Mouse (Mus musculus) frontal cortex, postnatal 14 days (tissue): Measurements from ENCODE around the gene Arhgef3.

Source experiments
- DNase-seq, 2 experiments: peaks; one replicate each; pipeline ENCODE4 v3.0.0; 2022; ENCODE audit warnings: low spot score in 2 of 2

The Arhgef3 gene

DNA sequence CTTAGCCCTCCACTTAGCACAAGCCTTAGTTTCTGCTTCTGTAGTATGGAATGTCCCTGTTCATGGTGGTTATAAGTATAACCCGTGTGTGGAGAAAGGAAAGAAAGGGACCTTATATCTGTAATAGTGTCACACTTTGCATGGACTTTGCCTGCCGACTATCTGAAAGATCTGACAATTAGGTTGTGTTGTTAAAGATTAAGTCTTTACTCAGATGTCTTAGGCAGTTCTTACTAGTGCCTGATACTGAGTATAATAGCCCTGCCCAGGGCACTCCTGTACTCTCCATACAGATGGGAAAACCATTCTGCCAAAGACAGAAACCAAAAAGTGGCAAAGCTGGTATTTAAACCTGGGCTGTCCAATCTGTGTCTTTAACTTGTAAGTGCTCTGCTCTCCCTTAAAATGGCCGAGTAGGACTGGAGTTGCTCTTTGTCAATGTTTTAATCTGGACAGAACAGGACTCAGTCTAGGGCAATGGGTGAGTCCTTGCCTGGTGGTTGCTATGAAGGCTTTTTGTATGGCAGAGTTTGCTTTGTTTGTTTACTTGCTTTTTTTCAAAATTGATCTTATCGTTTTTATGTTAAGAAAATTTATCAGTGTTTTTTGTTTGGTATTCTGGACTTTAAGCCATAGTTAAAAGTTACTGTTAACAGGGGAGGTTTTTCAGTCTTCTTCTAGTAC lies 196.0 kb downstream of the Arhgef3 start:
- no peak for DNase-seq

DNA sequence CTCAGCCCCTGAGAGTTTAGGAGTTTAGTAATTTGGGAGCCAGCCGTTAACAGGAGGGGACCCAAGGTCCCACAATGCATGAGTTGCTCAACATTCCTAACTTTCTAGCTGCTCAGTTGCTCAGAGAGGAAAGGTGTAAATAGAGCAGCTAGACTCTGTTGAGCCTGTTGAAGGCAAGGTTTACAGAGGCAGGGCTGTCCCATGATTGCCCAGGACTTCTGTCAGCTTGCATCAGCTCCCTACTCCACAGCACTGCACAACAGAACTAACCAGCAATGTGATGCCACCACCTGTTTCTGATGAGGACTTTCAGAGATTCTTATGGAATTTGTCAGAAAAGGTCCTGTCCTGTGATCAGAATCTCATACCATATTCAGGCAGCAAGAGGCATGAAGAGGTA lies 197.7 kb downstream of the Arhgef3 start:
- DNase-seq = no peak

DNA sequence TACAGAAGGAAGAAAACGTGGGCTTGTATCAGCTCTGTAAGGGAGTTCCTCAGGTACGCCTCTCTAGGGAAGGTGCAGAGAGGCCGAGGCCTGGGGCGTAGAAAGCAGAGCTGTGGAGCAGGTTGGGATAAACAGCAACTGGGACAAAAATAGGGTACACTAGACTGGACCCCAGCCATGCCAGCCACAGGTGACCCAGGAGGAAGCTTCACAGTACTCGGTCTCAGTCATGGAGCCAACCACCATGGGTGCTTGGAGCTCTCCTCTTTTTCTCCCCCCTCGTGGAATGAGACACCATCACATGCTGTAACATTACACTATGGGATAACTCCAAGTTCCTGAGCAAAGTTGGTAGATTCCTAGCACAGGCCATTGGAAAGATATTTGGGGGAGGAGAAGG lies 201.0 kb downstream of the Arhgef3 start:
- DNase-seq = no peak

DNA sequence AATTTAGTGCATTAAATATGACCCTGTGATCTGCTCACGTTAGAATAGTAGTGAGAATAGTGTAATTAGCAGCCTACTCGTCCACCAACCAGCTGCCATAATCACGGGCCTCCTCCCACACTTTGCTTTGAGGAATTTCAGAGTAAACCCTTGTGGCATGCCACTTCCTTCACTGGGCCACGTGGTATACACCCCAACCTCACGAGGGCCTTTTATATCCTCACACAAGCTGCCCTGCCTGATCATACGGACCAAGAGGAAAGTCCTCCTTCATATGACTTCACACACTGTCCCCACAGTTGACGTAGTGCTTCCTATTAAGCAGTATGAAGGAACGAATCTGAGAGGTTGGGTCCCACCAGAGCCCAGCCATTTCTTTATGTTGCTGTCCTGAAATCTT lies 202.4 kb downstream of the Arhgef3 start:
- DNase-seq = no peak

DNA sequence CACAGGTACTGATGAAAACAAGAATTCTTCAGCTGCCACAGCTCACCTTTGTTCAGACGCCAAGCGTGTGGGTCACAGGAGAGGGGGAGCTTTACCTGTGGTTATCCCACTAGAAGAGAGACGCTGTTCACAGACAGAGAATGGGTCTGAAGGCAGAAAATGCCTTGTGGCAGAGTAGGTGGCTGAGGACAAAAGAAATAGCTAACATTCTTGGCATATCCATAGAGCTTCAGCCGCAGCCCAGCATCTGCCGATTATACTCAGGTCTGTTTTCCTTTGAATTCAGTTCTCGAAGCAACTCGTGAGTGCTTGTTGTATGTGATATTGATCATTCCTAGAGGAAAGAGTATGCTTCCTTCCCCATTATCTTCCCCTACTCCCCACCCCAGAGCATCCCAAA lies 204.7 kb downstream of the Arhgef3 start:
- no peak for DNase-seq

DNA sequence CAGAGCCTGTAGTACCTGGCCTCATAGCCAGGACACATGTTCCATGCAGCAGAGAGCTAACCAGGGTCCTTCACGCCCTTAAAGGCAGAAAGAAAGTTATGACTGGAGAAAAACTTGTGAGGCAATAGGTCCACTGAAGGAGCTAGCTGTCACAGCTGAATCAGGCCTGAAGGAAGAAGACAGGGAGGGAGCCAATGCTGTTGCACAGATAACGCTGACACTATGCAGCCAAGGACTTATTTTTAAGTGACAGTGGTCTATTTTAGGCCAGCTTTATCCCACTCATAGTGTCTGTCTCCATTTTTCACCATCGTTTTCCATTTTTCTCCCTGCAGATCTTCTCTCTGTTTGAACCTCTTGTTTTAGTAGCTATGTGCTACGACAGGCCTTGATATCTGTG lies 207.3 kb downstream of the Arhgef3 start:
- DNase-seq = no peak

DNA sequence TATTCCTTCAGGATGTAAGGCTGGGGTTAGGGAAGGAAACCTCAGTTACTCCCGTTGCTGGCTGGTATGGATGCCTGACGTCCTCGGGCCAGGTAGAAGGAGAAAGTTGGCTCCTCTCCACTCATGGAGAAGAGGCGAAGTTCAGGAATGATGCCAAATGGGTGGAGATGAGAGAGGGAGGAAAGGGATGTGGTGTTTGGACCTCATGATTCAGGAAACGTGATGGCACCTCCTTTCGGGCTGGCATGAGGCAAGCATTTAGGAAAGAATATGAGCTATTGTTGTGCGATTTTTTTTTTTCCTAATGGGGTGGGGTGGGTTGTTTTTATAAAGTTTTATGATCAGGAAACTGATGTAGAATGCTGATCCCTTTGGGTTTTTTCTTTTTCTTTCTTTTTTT lies 210.0 kb downstream of the Arhgef3 start:
- no peak for DNase-seq

DNA sequence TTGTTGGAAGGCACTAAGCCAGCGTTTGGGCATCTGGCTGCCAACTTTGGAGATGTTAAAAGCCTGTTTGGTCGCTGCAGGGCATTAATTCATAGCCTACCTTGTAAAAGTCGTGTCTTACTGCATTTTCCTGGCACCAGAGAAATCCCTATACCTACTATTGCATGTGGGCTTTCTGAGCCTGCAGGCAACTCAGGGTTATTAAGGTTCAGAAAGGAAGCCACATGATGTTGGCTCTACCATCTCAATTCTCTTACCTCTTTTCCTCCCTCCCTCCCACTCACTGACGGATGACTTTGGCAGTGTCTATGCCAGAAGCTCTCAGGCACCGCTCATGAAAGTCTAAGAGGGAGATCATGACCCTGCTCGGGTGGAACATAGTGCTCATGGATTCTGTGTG lies 210.8 kb downstream of the Arhgef3 start:
- no peak for DNase-seq

DNA sequence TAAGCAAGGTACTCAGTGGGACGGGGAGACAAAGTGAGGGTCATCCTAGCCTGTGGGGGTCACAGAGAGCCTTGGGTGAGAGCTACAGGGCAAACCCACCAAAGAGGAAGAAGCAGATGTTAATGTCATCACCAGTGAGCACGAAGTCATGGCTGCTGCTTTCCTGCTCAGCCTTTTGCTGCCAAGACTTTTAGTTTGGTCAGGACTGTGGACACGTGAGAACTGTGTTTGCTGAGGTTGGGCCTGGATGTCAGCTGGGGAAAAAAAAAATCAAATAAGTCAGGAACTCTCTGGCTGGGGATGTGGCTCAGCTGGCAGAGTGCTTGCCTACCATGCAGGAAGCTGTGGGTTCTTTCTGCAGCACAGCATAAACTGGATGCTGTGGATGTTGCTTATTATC lies 213.2 kb downstream of the Arhgef3 start:
- no peak for DNase-seq

DNA sequence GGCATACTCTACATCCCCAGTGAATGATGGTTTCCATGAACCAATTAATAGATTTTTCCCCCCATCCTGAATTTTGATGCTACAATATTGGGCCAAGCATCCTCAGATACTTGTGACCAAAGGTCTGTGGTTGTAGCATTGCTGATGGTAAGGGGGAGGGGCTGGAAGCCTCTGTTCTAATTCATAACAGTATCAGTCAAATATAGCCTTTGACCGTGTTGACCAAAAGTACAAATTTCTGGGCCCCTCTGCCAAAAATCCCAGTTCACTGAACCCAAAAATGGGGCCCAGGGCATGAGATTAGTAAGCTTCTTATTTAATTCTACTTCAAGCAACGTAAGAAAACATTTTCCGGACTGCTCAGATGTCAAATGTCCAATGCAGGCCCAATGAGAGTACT lies 214.3 kb downstream of the Arhgef3 start:
- no peak for DNase-seq

DNA sequence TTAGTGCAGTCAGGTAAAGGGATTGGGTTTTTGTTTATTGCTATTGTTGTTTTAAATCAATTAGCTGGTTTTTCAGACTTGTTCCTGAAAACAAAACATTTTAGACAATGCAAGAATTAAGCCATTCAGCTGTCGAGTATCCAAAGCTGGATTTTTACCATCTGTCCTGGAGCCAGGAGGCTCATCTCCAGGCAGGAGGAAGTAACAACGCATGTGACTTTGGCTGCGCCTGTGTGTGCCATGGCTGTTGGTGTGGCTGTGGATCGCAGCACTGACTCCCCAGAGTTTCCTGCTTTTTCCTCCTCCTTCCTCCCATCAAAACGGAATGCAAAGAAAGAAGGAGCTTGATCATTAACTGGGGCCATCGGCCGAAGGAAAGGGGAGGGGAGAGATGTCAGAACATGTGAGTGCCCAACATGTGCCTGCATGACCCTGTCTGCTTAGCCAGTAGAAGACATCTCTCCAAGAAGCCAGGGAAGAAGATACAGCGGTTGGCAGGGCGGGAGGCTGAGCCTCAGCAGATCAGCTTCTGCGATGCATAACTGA lies 216.9 kb downstream of the Arhgef3 start:
- DNase-seq = no peak

DNA sequence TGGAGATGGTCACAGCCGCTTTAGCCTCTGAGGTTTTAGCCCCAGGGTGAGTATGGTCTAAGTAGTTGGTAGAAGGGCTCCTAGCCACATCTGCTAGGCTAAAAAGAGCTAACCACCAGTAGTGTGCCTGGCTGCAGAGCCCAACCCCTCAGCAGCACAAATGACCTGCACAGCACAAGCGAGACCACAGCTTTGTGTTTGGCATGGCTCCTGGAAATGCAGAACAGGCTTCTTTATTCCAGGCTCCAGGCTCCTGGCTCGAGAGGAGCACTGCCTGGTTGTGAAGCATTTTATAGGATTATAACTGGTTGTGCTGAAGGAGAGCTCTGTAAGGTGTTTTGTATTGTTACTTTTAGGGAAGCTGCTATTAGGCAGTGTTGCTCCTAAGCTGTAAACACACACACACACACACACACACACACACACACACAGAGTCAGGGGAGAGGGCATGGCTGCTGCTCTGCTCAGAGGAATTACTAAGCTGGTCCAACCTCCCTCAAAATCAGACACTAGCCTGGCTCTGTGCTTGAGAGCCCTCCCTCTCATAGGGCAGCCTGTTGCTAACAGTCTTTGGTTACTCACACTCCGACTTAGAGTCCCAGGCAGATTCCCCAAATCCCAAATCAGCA lies 217.8 kb downstream of the Arhgef3 start:
- no peak for DNase-seq

DNA sequence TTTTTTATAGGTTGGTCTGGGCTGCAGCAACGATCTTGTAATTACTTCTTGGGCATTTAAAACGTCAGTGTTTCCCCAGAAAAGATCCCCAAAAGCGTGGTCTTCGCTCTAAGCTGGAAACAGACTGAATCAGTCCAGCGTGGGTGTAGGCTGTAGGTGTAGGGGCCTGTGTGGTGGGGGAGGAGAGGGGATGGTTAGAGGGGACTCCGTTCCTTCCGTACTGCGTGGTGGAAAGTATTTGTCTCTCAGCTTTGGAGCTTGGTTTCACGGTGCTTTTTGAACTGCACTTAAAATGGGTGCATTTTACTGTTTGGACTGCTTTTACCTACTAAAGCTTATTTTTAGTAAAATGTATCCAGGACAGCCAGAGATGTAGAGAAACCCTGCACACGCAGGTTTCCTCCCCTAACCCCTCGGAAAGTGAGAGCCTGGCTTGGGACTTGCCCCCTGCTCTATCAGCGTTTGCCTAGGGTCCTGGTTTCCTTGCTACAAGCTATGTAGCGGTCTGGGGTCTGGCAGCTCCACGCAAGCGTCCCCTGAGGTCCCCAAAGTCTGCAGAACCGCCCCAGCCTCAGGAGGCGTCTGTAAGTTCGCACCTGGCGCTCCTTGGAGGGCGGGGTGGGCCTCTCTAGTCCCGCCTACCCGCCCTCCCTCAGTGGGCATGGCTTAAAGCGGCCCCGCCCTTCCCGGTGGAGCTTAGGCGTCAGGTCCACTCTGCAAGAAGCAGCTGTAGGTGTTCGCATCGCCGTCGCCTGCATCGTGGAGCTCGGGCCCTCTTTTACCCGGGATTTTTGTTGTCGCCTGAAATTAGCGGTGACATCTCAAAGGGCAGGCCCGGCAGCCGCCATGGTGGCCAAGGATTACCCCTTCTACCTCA lies 220.9 kb downstream of the Arhgef3 start:
- DNase-seq = peak; percentile 71 to 77

DNA sequence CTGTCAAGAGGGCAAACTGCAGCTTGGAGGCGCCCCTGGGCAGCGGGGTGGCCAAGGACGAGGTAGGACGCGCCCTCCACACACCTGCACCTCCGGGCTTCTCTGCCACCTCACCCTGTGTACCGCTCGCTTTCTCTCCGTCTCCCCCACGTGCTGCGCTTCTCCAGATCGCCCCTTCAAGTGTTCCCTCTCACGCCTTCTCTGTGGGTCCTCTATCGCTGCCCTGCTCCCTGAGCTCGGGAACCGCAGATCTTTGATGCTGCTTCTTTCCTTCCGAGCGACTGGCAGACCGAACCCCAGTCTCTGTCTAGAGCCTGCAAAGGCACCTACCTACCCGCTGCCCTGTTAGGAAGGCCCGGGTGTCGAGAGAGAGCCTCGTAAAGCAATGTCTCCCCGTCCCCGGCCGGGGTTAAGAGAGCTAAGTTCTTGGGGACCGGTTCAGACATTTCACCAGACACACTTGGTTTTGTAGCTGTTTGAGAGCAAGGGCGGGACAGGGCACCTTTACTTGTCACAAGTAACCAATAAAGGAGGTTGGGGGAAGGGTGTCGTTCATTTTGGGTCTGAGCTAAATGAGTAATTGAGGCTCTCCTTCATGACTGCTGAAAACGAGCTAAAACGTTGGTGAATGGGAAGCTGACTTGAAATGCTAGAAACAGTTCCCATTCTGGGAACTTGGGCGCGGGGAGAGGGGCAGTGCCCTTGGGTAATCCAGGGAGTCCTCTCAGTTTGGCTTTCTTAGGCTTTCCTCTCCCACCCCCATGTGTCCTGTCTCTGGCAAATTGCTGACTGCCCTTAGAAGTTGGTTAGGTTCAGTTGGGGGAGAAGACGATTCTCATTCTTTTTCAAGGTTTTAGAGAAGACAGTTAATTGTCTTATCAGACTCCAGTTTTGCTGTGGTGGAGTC lies 221.8 kb downstream of the Arhgef3 start:
- peak in 1 of 2 experiments; percentile 41 for DNase-seq

DNA sequence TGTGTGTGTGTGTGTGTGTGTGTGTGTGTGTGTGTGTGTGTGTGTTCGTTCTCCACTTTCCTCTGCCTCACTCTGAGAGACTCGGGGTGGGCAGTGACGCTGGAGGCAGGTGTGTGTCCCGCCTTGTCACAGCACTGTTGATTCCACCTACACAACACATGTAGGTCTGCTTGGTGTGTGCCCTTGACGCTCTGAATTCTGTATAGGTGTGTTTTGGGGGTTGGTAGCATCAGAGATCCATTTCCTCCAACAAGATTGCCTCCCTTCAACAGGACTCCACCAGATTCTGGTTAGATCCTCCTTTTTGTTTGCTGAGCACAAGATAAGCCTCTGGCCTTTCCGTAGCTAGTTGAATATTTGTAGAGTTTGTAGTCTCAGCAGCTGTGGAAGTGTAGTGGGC lies 222.5 kb downstream of the Arhgef3 start:
- no peak for DNase-seq

DNA sequence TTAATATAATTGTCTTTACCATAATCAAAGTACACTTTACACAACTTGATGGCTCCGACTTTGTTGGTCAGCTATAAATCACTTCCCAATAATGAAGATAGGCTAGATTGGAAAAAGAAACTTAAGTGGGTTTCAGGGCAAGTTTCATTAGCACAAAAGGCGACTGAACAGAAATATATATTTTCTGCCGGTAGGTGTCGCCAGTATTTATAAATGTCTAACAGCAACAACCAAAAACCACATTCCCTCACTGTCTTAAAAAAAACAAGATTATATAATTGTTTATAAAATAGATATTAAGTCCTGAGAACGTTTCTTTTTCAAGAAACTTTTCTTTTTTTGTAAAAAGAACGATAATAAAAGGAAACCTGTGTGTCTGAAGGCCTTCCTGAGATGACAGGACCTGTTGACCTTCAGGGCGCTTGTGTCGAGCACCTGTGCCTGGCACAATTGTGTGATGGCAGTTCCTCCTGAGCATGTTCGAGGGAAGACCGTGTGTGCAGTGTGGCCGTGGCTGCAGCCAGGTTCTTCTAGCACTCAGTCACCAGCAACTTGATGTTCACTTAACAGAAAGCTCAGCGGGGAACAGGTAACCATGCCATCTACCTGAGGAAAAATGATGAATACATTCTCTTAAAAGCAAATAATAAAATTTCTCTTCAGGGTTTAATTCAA lies 223.5 kb downstream of the Arhgef3 start:
- DNase-seq = no peak

DNA sequence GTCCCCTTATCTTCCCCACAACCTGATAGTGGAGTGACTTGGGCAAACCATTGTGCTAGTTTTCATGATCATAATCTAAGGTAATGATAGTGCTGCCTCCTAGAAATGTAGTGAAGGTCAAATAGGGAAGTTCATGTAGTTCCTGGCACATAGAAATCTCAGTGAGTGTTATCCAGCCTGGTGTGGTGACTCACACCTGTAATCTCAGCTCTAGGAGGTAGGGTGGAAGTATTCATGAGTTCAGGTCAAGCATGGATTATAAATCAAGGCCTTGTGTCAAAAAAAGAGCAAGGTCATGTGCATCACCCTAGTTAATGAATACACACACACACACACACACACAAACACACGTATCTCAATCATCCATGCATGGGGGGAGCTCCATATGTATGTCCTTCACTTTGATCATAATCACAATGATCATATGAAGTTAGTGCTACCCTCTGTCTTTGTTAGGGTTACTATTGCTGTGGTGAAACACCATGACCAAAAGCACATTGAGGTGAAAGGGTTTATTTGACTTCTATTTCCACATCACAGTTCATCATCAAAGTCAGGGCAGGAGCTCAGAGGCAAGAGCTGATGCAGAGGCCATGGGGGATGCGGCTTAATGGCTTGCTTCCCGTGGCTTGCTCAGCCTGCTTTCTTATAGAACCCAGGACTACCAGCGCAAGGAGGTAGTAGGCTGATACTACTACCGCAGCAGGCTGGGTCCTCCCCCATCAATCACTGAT lies 226.2 kb downstream of the Arhgef3 start:
- no peak for DNase-seq

DNA sequence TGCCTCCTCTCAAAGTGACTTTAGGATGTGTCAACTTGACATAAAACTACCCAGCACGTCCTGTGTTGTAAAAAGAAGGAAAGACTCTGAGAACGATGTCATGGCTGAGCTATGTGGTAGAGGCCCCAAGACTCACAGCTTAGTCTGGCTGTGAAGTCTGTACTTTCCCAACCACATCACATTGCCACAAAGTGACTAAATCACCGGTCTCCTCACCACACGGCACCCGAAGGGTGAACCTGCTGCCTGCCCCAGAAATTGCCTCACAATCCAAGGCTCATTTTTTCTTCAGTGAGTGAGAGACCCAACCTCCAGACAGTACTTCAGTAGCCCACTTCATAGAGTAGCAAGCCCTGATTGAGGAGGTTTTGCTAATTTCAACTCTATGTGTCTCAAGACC lies 226.8 kb downstream of the Arhgef3 start:
- no peak for DNase-seq

DNA sequence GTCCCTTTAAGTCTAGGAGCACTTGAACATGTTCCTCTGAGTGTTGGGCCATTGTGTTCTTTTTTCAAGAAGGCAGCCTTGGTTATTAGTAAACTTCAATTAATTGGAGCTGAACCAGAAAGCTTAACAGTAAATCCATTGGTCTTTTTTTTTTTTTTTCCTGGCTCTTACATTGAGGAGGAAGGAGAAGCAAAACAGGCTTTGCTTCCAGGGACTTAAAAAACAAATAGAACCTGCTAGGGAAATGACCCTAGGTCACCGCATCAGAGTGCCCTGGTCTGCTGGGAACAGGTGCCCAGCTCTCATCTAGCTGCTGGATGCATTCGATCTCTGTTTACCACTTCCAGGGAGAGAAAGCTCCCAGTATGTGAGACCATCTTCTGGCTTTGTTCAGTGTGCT lies 227.8 kb downstream of the Arhgef3 start:
- DNase-seq = no peak

DNA sequence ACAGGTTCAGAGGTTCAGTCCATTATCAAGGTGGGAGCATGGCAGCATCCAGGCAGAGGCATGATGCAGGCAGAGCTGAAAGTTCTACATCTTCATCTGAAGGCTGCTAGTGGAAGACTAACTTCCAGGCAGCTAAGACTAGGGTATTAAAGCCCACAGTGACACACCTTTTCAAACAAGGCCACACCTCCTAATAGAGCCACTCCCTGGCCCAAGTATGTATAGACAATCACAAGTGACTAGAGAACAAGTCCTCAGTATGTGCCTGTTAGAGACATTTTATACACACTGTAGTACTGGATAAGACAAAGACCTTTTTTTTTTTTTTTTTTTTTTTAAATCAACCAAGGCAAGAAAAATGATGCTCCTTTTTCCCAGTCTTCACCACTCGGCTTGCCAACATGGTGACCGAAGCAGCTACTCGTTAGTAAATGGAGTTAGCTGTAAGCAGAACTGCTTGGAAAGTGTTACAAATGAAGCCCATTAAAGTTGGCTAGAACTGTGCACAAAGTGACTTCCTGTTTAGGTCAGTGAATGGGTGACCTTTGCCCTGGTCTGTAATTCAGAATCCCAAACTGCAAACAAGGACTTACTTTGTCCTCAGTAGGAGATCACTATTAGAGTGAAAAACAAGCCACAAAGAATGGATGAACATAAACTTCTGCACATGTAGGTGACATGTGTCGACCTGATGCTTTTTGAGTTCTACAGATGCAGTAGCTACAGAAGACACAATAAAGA lies 229.7 kb downstream of the Arhgef3 start:
- no peak for DNase-seq
